Mouse (Mus musculus) hindbrain, embryonic 16.5 days (tissue): ENCODE measurements around the gene Avpr2. TPM values are rescaled to one million over a fixed set of nuclear protein-coding genes. Genes with fewer than 3 reads are reported as not detected.

Experiments
- ATAC-seq: fragments of 200-750 bp; cut with Nextera tagmentation; 2 replicates; pipeline ENCODE4 v1.8.0; 2017; ENCODE audit warnings: moderate TSS enrichment, moderate library complexity
- H3K27ac ChIP-seq: fragments of 300-500 bp; sonication (generic); 2 replicates; pipeline ENCODE4 v1.5.1; 2014; ENCODE audit warnings: low read depth, mild to moderate bottlenecking, control low read depth, low read length, moderate library complexity
- H3K27me3 ChIP-seq: fragments of 300-500 bp; sonication (generic); replicated peaks from 2 replicates; pipeline ENCODE4 v1.6.1; 2014; ENCODE audit warnings: low read length; ENCODE audit not compliant: control insufficient read depth, insufficient read depth
- H3K36me3 ChIP-seq: fragments of 300-500 bp; sonication (generic); 2 replicates; pipeline ENCODE4 v1.6.1; 2014; ENCODE audit warnings: mild to moderate bottlenecking, low read length, moderate library complexity, mixed read lengths; ENCODE audit not compliant: control insufficient read depth, insufficient read depth
- H3K4me1 ChIP-seq: fragments of 300-500 bp; sonication (generic); 2 replicates; pipeline ENCODE4 v1.6.1; 2014; ENCODE audit warnings: low read depth, low read length; ENCODE audit not compliant: control insufficient read depth, insufficient read depth
- H3K4me2 ChIP-seq: fragments of 300-500 bp; sonication (generic); 2 replicates; pipeline ENCODE4 v1.6.1; 2014; ENCODE audit warnings: mild to moderate bottlenecking, low read length, control low read depth, moderate library complexity
- H3K4me3 ChIP-seq: fragments of 300-500 bp; sonication (generic); 2 replicates; pipeline ENCODE4 v1.5.1; 2014; ENCODE audit warnings: mild to moderate bottlenecking, low read length, control low read depth, moderate library complexity
- H3K9ac ChIP-seq: fragments of 300-500 bp; sonication (generic); 2 replicates; pipeline ENCODE4 v1.6.1; 2014; ENCODE audit warnings: low read depth, mild to moderate bottlenecking, control low read depth, low read length, moderate library complexity
- H3K9me3 ChIP-seq: fragments of 300-500 bp; sonication (generic); 2 replicates; pipeline ENCODE4 v1.6.1; 2014; ENCODE audit warnings: mild to moderate bottlenecking, low read length, moderate library complexity; ENCODE audit not compliant: control insufficient read depth
- WGBS: fragments of 180-500 bp; shearing (Covaris S2); extraction: QIAGEN DNeasy Blood & Tissue Kit; methylation state at CpG from one replicate; pipeline ENCODE4 v1.1.7; 2014; 5-methylcytosine and 5-hydroxymethylcytosine counted together
- polyA plus RNA-seq: library from polyadenylated mRNA; unstranded; fragments of >200 nt; fragmentation: Nextera tagmentation; extraction: Ambion mirVana; gene quantifications from 2 replicates; pipeline ENCODE4 v1.2.1, GENCODE M21; 2015

Avpr2 gene
- polyA plus RNA-seq, 1 experiment from 2014 or later, result 0.20 TPM

GRCm38 (mm10) chrX:73930402-73931062 lies 38.6 kb downstream of the Avpr2 start, which contains the start of gene Renbp:
Renbp (minus strand) TSS chrX:73930850.
- H3K36me3 ChIP-seq, result no peaks in the 10 kb centered on the region
- no peak within 1 kb of the TSS for H3K27ac ChIP-seq
- no peaks in the 10 kb centered on the region for H3K4me1 ChIP-seq
- H3K4me3 ChIP-seq, result peak within 1 kb of the TSS; percentile 8; the same call in 1 of the 2 replicates
- ATAC-seq, result peak; percentile 79
- H3K27me3 ChIP-seq, result no peaks in the 10 kb centered on the region
- H3K9ac ChIP-seq, result no peak within 1 kb of the TSS
- no peaks in the 10 kb centered on the region for H3K9me3 ChIP-seq
- peak within 1 kb of the TSS; percentile 23 for H3K4me2 ChIP-seq
- 46% methylated on average over 17 of the region's 17 CpGs for WGBS

DNA sequence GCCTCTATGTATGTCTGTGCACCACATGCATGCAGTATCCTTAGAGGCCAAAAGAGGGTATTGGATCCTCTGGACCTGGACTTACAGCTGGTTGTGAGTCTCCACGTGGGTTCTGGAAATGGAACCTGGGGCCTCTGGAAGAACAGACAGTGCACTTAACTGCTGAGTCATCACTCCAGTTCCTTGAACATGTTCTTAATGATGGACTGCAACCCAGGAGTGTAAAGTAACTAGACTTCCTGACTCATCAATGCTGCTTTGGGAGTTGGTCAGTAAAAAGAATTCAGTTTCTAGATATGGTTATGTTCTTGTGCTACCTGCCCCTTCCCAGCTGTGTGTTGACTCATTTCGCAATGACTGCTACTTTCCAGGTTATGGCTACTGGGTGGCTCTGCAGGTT lies 40.0 kb downstream of the Avpr2 start:
- 74% methylated on average over 2 of the region's 2 CpGs for WGBS
- H3K9me3 ChIP-seq, result no peaks in the 10 kb centered on the region
- H3K27me3 ChIP-seq, result no peaks in the 10 kb centered on the region
- no peak overlapping the region for H3K4me3 ChIP-seq
- no peak overlapping the region for H3K27ac ChIP-seq
- no peaks in the 10 kb centered on the region for H3K36me3 ChIP-seq
- H3K9ac ChIP-seq, result no peak overlapping the region
- H3K4me2 ChIP-seq, result no peak overlapping the region
- no peaks in the 10 kb centered on the region for H3K4me1 ChIP-seq
- ATAC-seq, result no peak

- ATAC-seq, result no peak
- H3K36me3 ChIP-seq, result peaks cover 10% of the 10 kb centered on the region
Observed at GRCm38 (mm10) chrX:73941860-73942259, 50.0 kb downstream of the Avpr2 start.

DNA sequence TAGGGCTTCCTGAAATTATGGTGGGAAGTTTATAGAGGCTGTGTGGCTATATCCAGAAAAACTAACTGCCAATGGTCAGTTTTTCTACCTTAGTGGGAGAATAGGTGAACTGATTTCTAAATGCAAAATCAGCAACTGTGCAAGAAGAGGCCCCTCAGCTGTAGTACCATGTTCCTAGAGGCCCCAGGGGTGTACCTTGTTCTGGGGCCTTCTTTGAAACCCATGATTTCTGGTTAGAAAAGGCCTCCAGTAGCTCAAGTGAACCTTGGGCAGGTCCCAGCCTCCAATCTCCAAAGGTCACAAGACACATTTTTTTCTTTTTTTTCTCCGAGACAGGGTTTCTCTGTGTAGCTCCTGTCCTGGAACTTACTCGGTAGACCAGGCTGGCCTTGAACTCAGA lies 50.4 kb downstream of the Avpr2 start:
- H3K36me3 ChIP-seq, result peaks cover 10% of the 10 kb centered on the region
- no peak overlapping the region for H3K9ac ChIP-seq
- no peaks in the 10 kb centered on the region for H3K9me3 ChIP-seq
- H3K27me3 ChIP-seq, result no peaks in the 10 kb centered on the region
- H3K27ac ChIP-seq, result no peak overlapping the region
- no peak overlapping the region for H3K4me2 ChIP-seq
- no peak overlapping the region for H3K4me3 ChIP-seq
- no peaks in the 10 kb centered on the region for H3K4me1 ChIP-seq
- 84% methylated on average over 2 of the region's 2 CpGs for WGBS
- ATAC-seq, result no peak

More at GRCm38 (mm10) chrX:73941860-73942259, 50.0 kb downstream of the Avpr2 start:
- Histone ChIP-seq H3K4me3 (no peak overlapping the region), H3K9ac (no peak overlapping the region), H3K4me1 (no peaks in the 10 kb centered on the region), H3K27me3 (no peaks in the 10 kb centered on the region), H3K27ac (no peak overlapping the region), H3K9me3 (no peaks in the 10 kb centered on the region), H3K4me2 (no peak overlapping the region)
- 82% methylated on average over 2 of the region's 2 CpGs for WGBS

Other genes with a start within 250 kb of the Avpr2 start
- 176 and 194 TPM in 2 replicates for gene Pnck, start 232.0 kb upstream of the Avpr2 start, polyA plus RNA-seq
- gene Slc6a8, start 219.0 kb upstream of the Avpr2 start, polyA plus RNA-seq, result 6.0 and 7.1 TPM in 2 replicates
- 144 and 154 TPM in 2 replicates for gene Bcap31, start 175.9 kb upstream of the Avpr2 start, polyA plus RNA-seq
- 13.1 and 13.2 TPM in 2 replicates for gene Abcd1, start 175.5 kb upstream of the Avpr2 start, polyA plus RNA-seq
- 0.90 and 1.2 TPM in 2 replicates for gene Plxnb3, start 135.0 kb upstream of the Avpr2 start, polyA plus RNA-seq
- 1.9 and 4.4 TPM in 2 replicates for gene Srpk3, start 117.7 kb upstream of the Avpr2 start, polyA plus RNA-seq
- gene Idh3g, start 105.2 kb upstream of the Avpr2 start, polyA plus RNA-seq, result 275 and 285 TPM in 2 replicates
- 145 and 162 TPM in 2 replicates for gene Ssr4, start 105.1 kb upstream of the Avpr2 start, polyA plus RNA-seq
- gene Pdzd4, start 67.1 kb upstream of the Avpr2 start, polyA plus RNA-seq, result 3.1 and 4.0 TPM in 2 replicates
- 109 and 139 TPM in 2 replicates for gene L1cam, start 4.0 kb downstream of the Avpr2 start, polyA plus RNA-seq
- 2.7 TPM in 2 replicates for gene Arhgap4, start 29.8 kb downstream of the Avpr2 start, polyA plus RNA-seq
- 89.5 and 92.9 TPM in 2 replicates for gene Naa10, start 29.8 kb downstream of the Avpr2 start, polyA plus RNA-seq
- gene Renbp, start 38.7 kb downstream of the Avpr2 start, polyA plus RNA-seq, result 15.2 and 16.8 TPM in 2 replicates
- gene Hcfc1, start 74.3 kb downstream of the Avpr2 start, polyA plus RNA-seq, result 38.1 and 44.2 TPM in 2 replicates
- gene Irak1, start 131.8 kb downstream of the Avpr2 start, polyA plus RNA-seq, result 38.4 and 48.5 TPM in 2 replicates
- gene Opn1mw, start 235.4 kb downstream of the Avpr2 start, polyA plus RNA-seq, result not detected in 2 replicates
- 9.9 and 10.8 TPM in 2 replicates for gene Mecp2, start 243.3 kb downstream of the Avpr2 start, polyA plus RNA-seq